Mouse (Mus musculus) neural tube, embryonic 11.5 days (tissue): ENCODE results near the gene R3hcc1l. TPM values are rescaled to one million over a fixed set of nuclear protein-coding genes. Genes with fewer than 3 reads are reported as not detected.
A peak's percentile ranks its signal among the peaks of the same experiment; 100 is the strongest.

ENCODE experiments used
- ATAC-seq: fragments of 200-750 bp; cut with Nextera tagmentation; 2 replicates; pipeline ENCODE4 v1.8.0; 2017; ENCODE audit warnings: moderate number of reproducible peaks, mild to moderate bottlenecking, moderate TSS enrichment, moderate library complexity; ENCODE audit not compliant: insufficient read depth, low FRiP score, low TSS enrichment
- DNase-seq: peaks from one replicate; pipeline ENCODE4 v3.0.0-alpha.2; 2015; ENCODE audit warnings: low spot score
- H3K27ac ChIP-seq: fragments of 300-500 bp; sonication (generic); 2 replicates; pipeline ENCODE4 v1.5.1; 2014; ENCODE audit warnings: low read depth, mild to moderate bottlenecking, low read length
- H3K27me3 ChIP-seq: fragments of 300-500 bp; sonication (generic); 2 replicates; pipeline ENCODE4 v1.6.1; 2014; ENCODE audit warnings: mild to moderate bottlenecking, low read length, mixed read lengths; ENCODE audit not compliant: control insufficient read depth, insufficient read depth
- H3K36me3 ChIP-seq: fragments of 300-500 bp; sonication (generic); 2 replicates; pipeline ENCODE4 v1.6.1; 2014; ENCODE audit warnings: mild to moderate bottlenecking, low read length, moderate library complexity, mixed read lengths; ENCODE audit not compliant: control insufficient read depth, insufficient read depth
- H3K4me1 ChIP-seq: fragments of 300-500 bp; sonication (generic); 2 replicates; pipeline ENCODE4 v1.6.1; 2014; ENCODE audit warnings: low read length, mixed read lengths; ENCODE audit not compliant: control insufficient read depth, insufficient read depth
- H3K4me2 ChIP-seq: fragments of 300-500 bp; sonication (generic); 2 replicates; pipeline ENCODE4 v1.6.1; 2014; ENCODE audit warnings: low read depth, mild to moderate bottlenecking, moderate library complexity
- H3K4me3 ChIP-seq: fragments of 300-500 bp; sonication (generic); 2 replicates; pipeline ENCODE4 v1.5.1; 2014; ENCODE audit warnings: low read depth, low read length
- H3K9ac ChIP-seq: fragments of 300-500 bp; sonication (generic); 2 replicates; pipeline ENCODE4 v1.6.1; 2014; ENCODE audit warnings: mild to moderate bottlenecking, low read length
- H3K9me3 ChIP-seq: fragments of 300-500 bp; sonication (generic); 2 replicates; pipeline ENCODE4 v1.6.1; 2016; ENCODE audit warnings: low read length; ENCODE audit not compliant: control insufficient read depth
- WGBS: fragments of 180-500 bp; shearing (Covaris S2); extraction: QIAGEN DNeasy Blood & Tissue Kit; methylation state at CpG from one replicate; pipeline ENCODE4 v1.1.7; 2014; 5-methylcytosine and 5-hydroxymethylcytosine counted together
- polyA plus RNA-seq: library from polyadenylated mRNA; unstranded; fragments of >200 nt; fragmentation: Nextera tagmentation; extraction: Ambion mirVana; gene quantifications from 2 replicates; pipeline ENCODE4 v1.2.1, GENCODE M21; 2014

The R3hcc1l gene
- polyA plus RNA-seq, 1 experiment from 2014 or later = 20.8 TPM

DNA sequence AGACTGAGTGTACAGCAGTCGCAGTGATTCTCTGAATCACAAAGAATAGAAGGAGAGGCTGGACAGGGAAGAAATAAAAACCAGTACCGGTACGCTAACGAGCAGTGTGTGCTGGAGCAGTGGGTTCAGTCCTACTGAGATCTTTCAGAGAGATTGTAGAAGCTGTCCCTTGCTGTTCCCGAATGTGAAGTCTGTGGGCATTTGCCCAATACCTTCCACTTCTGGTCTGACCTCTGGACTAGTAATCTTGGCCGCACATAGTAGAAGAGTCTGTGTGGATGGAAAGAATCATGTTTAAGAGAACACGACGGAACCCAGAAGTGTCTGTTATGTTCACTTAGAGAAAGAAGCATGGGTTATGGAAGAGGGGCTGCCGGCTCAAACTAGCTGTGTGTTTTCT, 8.9 kb upstream of the R3hcc1l start:
- no peak overlapping the region for H3K4me2 ChIP-seq
- DNase-seq (no peak), ATAC-seq (no peak)
- H3K4me1 ChIP-seq = no peaks in the 10 kb centered on the region
- no peaks in the 10 kb centered on the region for H3K27me3 ChIP-seq
- no peak overlapping the region for H3K9ac ChIP-seq
- H3K27ac ChIP-seq = no peak overlapping the region
- no peak overlapping the region for H3K4me3 ChIP-seq
- H3K36me3 ChIP-seq = no peaks in the 10 kb centered on the region
- no peaks in the 10 kb centered on the region for H3K9me3 ChIP-seq
- 89% methylated on average over 9 of the region's 9 CpGs for WGBS

DNA sequence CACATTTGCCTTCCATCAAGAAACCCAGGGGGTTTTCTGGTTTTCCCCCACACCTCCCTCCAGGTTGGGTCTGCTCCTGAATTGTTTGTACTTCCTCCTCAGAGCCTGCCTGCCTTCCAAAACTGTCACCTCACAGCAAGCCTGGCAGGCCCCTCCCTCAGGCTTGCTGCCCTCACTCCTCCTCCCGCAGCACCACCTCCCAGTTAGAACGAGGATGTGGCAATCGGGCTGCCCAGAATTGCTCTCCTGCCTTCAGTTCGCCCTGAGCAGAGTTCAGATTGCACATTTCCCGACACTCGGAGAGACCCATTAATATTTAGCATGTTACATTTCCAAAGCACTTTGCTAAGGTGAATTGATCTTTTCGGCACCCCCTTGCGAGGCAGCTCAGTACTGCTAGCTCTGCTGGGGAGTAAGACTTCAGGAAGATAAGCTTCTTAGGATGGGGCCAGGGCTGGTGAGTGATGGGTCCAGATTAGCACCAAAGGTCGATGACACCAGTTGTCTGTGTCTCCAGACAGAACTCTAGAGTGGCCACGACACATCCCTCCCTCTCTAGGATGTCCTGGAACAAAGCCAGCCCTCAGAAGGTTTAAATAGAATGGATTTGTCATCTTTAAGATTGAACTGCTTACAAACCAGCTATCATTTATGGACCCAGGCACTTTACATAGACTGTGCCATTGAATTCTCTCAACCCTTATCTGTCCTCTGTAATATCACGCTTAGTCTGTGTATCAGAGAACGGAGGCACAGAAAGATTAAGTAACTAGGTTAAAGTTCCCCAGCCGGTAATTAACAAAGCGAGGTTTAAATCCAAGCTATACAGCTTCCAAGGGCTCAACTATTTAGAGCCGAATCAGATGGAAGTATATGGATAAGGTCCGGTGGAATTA, 8.0 kb upstream of the R3hcc1l start:
- H3K27ac ChIP-seq = no peak overlapping the region
- H3K4me1 ChIP-seq = no peaks in the 10 kb centered on the region
- no peaks in the 10 kb centered on the region for H3K36me3 ChIP-seq
- no peaks in the 10 kb centered on the region for H3K27me3 ChIP-seq
- no peak overlapping the region for H3K4me3 ChIP-seq
- ATAC-seq (no peak), DNase-seq (no peak)
- H3K9ac ChIP-seq = no peak overlapping the region
- WGBS = 67% methylated on average over 16 of the region's 16 CpGs
- H3K9me3 ChIP-seq = no peaks in the 10 kb centered on the region
- H3K4me2 ChIP-seq = no peak overlapping the region

DNA sequence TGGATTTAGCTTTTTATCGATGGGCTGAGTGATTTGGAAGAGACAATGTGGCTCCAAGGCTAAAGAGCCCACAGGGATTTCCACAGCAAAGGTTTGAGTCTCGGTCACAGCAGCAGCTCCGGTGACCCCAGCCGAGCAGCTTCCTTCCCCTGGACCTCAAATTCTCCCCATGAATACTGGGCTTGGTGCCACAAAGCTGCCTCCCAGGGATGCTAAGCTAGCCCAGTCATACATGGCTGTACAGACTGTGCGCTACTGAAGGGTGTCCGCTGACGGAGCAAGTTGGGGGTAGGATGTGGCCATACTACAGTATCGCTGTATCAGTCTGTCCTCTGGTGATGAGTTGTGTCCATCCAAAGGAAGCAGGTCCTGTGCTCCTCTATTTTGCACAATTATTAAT, 2.9 kb upstream of the R3hcc1l start:
- Histone ChIP-seq H3K36me3 (no peaks in the 10 kb centered on the region), H3K27me3 (no peaks in the 10 kb centered on the region), H3K4me3 (no peak overlapping the region), H3K4me2 (no peak overlapping the region), H3K9ac (no peak overlapping the region), H3K27ac (no peak overlapping the region), H3K4me1 (0 out of 2 replicates have a peak, but pooled peaks cover 7% of the 10 kb centered on the region), H3K9me3 (no peaks in the 10 kb centered on the region)
- 91% methylated on average over 8 of the region's 8 CpGs for WGBS
- ATAC-seq (no peak), DNase-seq (no peak)

- H3K9me3 ChIP-seq = no peaks in the 10 kb centered on the region
- 95% methylated on average over 8 of the region's 8 CpGs for WGBS
- H3K4me3 ChIP-seq = no peak overlapping the region
- H3K27me3 ChIP-seq = no peaks in the 10 kb centered on the region
- H3K4me2 ChIP-seq = no peak overlapping the region
- H3K36me3 ChIP-seq = no peaks in the 10 kb centered on the region
- H3K9ac ChIP-seq = no peak overlapping the region
- no peak overlapping the region for H3K27ac ChIP-seq
- ATAC-seq = no peak
- H3K4me1 ChIP-seq = 0 out of 2 replicates have a peak, but pooled peaks cover 7% of the 10 kb centered on the region
- no peak for DNase-seq
These were observed 2.4 kb upstream of the R3hcc1l start for GRCm38 (mm10) chr19:42516121-42516520.

DNA sequence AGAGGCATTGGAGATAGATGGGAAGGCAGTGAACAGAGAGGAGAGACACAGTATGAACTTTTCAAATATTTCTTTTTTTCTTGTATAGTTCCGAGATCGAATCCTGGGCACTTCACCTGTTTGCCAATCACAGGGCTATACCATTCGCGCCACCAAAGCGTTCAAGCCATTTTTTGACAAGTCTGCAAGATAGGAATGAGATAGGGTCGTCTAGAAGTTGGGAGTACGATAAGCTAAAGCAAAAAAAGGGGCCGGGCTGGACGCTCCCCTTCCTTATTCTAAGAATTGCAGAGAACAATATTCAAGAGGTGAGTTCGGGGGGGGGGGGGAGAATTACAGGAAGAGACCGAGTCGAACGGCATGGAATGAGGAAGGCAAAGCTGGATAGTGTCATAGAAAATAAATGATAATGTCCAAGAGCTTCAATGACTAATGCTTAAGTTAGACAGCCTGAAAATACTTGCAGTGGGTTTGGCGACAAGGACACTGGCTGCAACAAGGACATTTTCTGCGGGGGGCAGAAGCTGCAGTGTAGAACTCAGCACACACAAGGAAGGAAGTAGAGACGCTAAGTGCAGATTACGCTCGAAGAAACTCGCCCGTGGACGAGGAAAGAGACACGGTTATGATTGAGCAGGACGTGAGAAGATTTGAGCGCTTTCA, 471 bp upstream of the R3hcc1l start:
- H3K36me3 ChIP-seq = no peaks in the 10 kb centered on the region
- ATAC-seq (no peak; the same call in 1 of the 2 replicates), DNase-seq (no peak)

GRCm38 (mm10) chr19:42519760-42520159, 1.2 kb downstream of the R3hcc1l start:
- no peak for ATAC-seq
- Histone ChIP-seq H3K4me2 (peak overlapping the region; percentile 72), H3K36me3 (no peaks in the 10 kb centered on the region), H3K4me3 (peak overlapping the region; percentile 61), H3K27me3 (no peaks in the 10 kb centered on the region), H3K9me3 (no peaks in the 10 kb centered on the region), H3K9ac (peak overlapping the region; percentile 61; the same call in 1 of the 2 replicates), H3K27ac (no peak overlapping the region), H3K4me1 (0 out of 2 replicates have a peak, but pooled peaks cover 7% of the 10 kb centered on the region)
- no peak for DNase-seq
- WGBS = 51% methylated on average over 9 of the region's 9 CpGs

More for the DNA sequence above, 471 bp upstream of the R3hcc1l start:
- Histone ChIP-seq H3K4me3 (peak overlapping the region; percentile 61), H3K9ac (peak overlapping the region; percentile 61), H3K27ac (no peak overlapping the region), H3K4me2 (peak overlapping the region; percentile 72), H3K27me3 (no peaks in the 10 kb centered on the region), H3K9me3 (no peaks in the 10 kb centered on the region), H3K4me1 (0 out of 2 replicates have a peak, but pooled peaks cover 7% of the 10 kb centered on the region)
- 34% methylated on average over 24 of the region's 24 CpGs for WGBS

DNA sequence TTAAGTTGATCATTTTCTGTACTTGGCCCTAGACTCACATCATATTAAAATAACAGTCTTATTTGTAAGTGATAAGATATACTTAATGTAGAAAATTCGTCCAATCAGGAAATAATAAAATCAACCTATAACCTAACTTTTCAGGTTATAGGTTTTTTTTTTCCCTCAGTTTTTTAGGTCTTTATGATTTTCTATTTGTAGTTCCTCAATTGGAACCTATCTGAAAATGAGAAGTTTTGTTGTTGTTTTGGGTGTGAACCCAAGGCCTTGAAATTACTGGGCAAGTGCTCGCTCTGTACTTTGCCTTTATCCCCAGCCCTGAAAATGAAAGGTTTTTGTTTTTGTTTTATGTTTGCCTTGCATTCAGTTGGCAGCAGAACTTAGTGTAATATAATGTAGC, 6.1 kb downstream of the R3hcc1l start:
- Histone ChIP-seq H3K27me3 (no peaks in the 10 kb centered on the region), H3K4me1 (0 out of 2 replicates have a peak, but pooled peaks cover 2% of the 10 kb centered on the region), H3K36me3 (no peaks in the 10 kb centered on the region), H3K4me3 (no peak overlapping the region), H3K4me2 (no peak overlapping the region), H3K27ac (no peak overlapping the region), H3K9ac (no peak overlapping the region), H3K9me3 (no peaks in the 10 kb centered on the region)
- WGBS = 94% methylated on average over 2 of the region's 2 CpGs
- ATAC-seq (no peak), DNase-seq (no peak)

GRCm38 (mm10) chr19:42529992-42530437, 11.5 kb downstream of the R3hcc1l start:
- Histone ChIP-seq H3K27me3 (no peaks in the 10 kb centered on the region), H3K9ac (no peak overlapping the region), H3K36me3 (no peaks in the 10 kb centered on the region), H3K9me3 (no peaks in the 10 kb centered on the region), H3K4me1 (no peaks in the 10 kb centered on the region), H3K4me3 (no peak overlapping the region), H3K4me2 (no peak overlapping the region), H3K27ac (no peak overlapping the region)
- DNase-seq (no peak), ATAC-seq (no peak)
- WGBS = 77% methylated on average over 9 of the region's 9 CpGs
